Mouse (Mus musculus) mesoderm, embryonic 11.5 days (tissue): Measurements from ENCODE around the gene Abcb7.
"Not testable (repeated sequence)": the region's sequence is repeated elsewhere in the genome, so short reads cannot be mapped to it uniquely, and the experiment has no call there.

ENCODE experiments used
- DNase-seq: peaks from one replicate; pipeline ENCODE4 v3.0.0-alpha.2; 2012; ENCODE audit warnings: low read depth, low spot score

Abcb7 gene

GRCm38 (mm10) chrX:104413183-104413983 is at the start of gene Abcb7:
Gene Abcb7 (minus strand): TSS chrX:104413856.
- peak; percentile 84 for DNase-seq

GRCm38 (mm10) chrX:104461755-104462154 is 48.1 kb upstream of the Abcb7 start:
- no peak for DNase-seq

GRCm38 (mm10) chrX:104452433-104452832 is 38.8 kb upstream of the Abcb7 start:
- DNase-seq: no peak

- DNase-seq: peak; percentile 2
Measured at GRCm38 (mm10) chrX:104433456-104433855, 19.8 kb upstream of the Abcb7 start.

- no peak for DNase-seq
Measured at GRCm38 (mm10) chrX:104428108-104428507, 14.5 kb upstream of the Abcb7 start.

GRCm38 (mm10) chrX:104413995-104414394 is 339 bp upstream of the Abcb7 start:
- no peak for DNase-seq

GRCm38 (mm10) chrX:104408137-104408536 is 5.5 kb downstream of the Abcb7 start:
- no peak for DNase-seq

GRCm38 (mm10) chrX:104402463-104402862 is 11.2 kb downstream of the Abcb7 start:
- DNase-seq: no peak

- DNase-seq: no peak
Measured at GRCm38 (mm10) chrX:104401134-104401533, 12.5 kb downstream of the Abcb7 start.

- DNase-seq: no peak
Measured at GRCm38 (mm10) chrX:104397526-104397925, 16.1 kb downstream of the Abcb7 start.

GRCm38 (mm10) chrX:104359686-104360085 is 54.0 kb downstream of the Abcb7 start:
- DNase-seq: no peak

- DNase-seq: no peak
Measured at GRCm38 (mm10) chrX:104355842-104356241, 57.8 kb downstream of the Abcb7 start.

- DNase-seq: not testable (repeated sequence)
Measured at GRCm38 (mm10) chrX:104348146-104348545, 65.5 kb downstream of the Abcb7 start.

- DNase-seq: no peak
Measured at GRCm38 (mm10) chrX:104291721-104292120, 121.9 kb downstream of the Abcb7 start.

GRCm38 (mm10) chrX:104279828-104280227 is 133.8 kb downstream of the Abcb7 start:
- no peak for DNase-seq

- no peak for DNase-seq
Measured at GRCm38 (mm10) chrX:104264371-104264770, 149.3 kb downstream of the Abcb7 start.

- no peak for DNase-seq
Measured at GRCm38 (mm10) chrX:104262468-104262867, 151.2 kb downstream of the Abcb7 start.

GRCm38 (mm10) chrX:104256561-104256960 is 157.1 kb downstream of the Abcb7 start:
- DNase-seq: no peak
